Mouse (Mus musculus) heart, embryonic 15.5 days (tissue): ENCODE data around the gene Serpinb13. TPM values are rescaled to one million over a fixed set of nuclear protein-coding genes. Genes with fewer than 3 reads are reported as not detected.
"Not testable (repeated sequence)": the region's sequence is repeated elsewhere in the genome, so short reads cannot be mapped to it uniquely, and the experiment has no call there.

Experiments
- ATAC-seq: fragments of 200-750 bp; cut with Nextera tagmentation; replicated peaks from 2 replicates; pipeline ENCODE4 v1.8.0; 2017; ENCODE audit warnings: low read depth, moderate TSS enrichment; ENCODE audit not compliant: insufficient number of reproducible peaks, insufficient read depth, low FRiP score
- H3K27ac ChIP-seq: fragments of 300-500 bp; sonication (generic); 2 replicates; pipeline ENCODE4 v1.5.1; 2015; ENCODE audit warnings: mild to moderate bottlenecking, inconsistent platforms
- H3K27me3 ChIP-seq: fragments of 300-500 bp; sonication (generic); 2 replicates; pipeline ENCODE4 v1.6.1; 2015; ENCODE audit warnings: inconsistent platforms
- H3K36me3 ChIP-seq: fragments of 300-500 bp; sonication (generic); 2 replicates; pipeline ENCODE4 v1.6.1; 2015; ENCODE audit warnings: mild to moderate bottlenecking, inconsistent platforms
- H3K4me1 ChIP-seq: fragments of 300-500 bp; sonication (generic); replicated peaks from 2 replicates; pipeline ENCODE4 v1.6.1; 2015; ENCODE audit warnings: inconsistent platforms
- H3K4me2 ChIP-seq: fragments of 300-500 bp; sonication (generic); 2 replicates; pipeline ENCODE4 v1.6.1; 2015; ENCODE audit warnings: inconsistent platforms, mild to moderate bottlenecking, moderate library complexity
- H3K4me3 ChIP-seq: fragments of 300-500 bp; sonication (generic); 2 replicates; pipeline ENCODE4 v1.5.1; 2015; ENCODE audit warnings: mild to moderate bottlenecking, inconsistent platforms
- H3K9ac ChIP-seq: fragments of 300-500 bp; sonication (generic); 2 replicates; pipeline ENCODE4 v1.6.1; 2015; ENCODE audit warnings: mild to moderate bottlenecking, inconsistent platforms
- H3K9me3 ChIP-seq: fragments of 300-500 bp; sonication (generic); replicated peaks from 2 replicates; pipeline ENCODE4 v1.6.1; 2016; ENCODE audit warnings: inconsistent platforms
- WGBS: fragments of 180-500 bp; shearing (Covaris S2); methylation state at CpG from one replicate; pipeline ENCODE4 v1.1.7; 2015; ENCODE audit warnings: mixed read lengths; 5-methylcytosine and 5-hydroxymethylcytosine counted together
- polyA plus RNA-seq: library from polyadenylated mRNA; unstranded; fragments of >200 nt; fragmentation: Nextera tagmentation; extraction: Ambion mirVana; gene quantifications from 2 replicates; pipeline ENCODE4 v1.2.1, GENCODE M21; 2015

The Serpinb13 gene
- polyA plus RNA-seq, 1 experiment from 2014 or later: not detected

DNA sequence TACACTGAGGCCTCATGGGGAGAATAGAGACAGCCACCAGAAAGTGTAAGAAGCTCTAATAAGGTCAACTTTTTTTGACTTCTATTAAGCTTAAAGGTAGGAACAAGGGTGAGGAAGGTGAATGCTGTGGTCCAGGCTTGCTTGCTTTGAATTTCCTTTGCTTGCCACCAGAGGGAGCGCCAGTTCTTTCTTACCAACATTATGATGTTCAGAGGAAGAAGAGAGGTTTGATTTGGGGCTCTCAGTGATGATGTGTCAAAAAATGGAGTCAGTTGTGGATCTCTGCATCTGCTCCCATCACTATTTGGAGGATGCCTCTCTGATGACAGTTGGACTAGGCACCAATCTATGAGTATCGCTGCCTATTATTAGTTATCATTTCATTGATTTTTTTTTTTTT is 33.7 kb downstream of the Serpinb13 start:
- Histone ChIP-seq H3K4me3 (no peak overlapping the region), H3K9ac (no peak overlapping the region), H3K36me3 (no peaks in the 10 kb centered on the region), H3K9me3 (no peaks in the 10 kb centered on the region), H3K27me3 (no peaks in the 10 kb centered on the region), H3K4me1 (no peaks in the 10 kb centered on the region), H3K4me2 (no peak overlapping the region), H3K27ac (no peak overlapping the region)
- 42% methylated on average over 2 of the region's 2 CpGs for WGBS
- ATAC-seq: no peak

DNA sequence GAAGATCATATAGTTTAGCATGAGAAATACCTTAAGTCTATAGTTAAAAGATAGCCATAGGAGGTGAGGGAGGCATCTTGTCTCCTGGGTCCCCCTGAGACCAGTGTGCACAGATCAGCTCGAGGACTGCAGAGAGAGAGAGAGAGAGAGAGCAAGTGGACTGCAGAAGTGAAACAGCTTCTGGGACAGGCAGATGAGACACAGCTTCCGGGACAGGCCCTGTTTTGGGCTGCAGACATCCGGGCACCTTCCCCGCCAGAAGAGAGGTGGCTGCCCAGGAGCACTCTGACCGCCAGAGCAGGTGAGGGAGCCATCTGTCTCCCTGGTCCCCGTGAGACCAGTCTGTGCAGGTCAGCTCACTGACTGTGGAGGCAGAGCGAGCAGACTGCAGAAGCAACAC is 34.4 kb downstream of the Serpinb13 start:
- no peak overlapping the region for H3K27ac ChIP-seq
- no peak overlapping the region for H3K4me2 ChIP-seq
- H3K4me3 ChIP-seq: no peak overlapping the region
- H3K36me3 ChIP-seq: no peaks in the 10 kb centered on the region
- no peaks in the 10 kb centered on the region for H3K4me1 ChIP-seq
- H3K9ac ChIP-seq: no peak overlapping the region
- ATAC-seq: no peak
- no peaks in the 10 kb centered on the region for H3K27me3 ChIP-seq
- H3K9me3 ChIP-seq: no peaks in the 10 kb centered on the region
- 76% methylated on average over 7 of the region's 7 CpGs for WGBS

DNA sequence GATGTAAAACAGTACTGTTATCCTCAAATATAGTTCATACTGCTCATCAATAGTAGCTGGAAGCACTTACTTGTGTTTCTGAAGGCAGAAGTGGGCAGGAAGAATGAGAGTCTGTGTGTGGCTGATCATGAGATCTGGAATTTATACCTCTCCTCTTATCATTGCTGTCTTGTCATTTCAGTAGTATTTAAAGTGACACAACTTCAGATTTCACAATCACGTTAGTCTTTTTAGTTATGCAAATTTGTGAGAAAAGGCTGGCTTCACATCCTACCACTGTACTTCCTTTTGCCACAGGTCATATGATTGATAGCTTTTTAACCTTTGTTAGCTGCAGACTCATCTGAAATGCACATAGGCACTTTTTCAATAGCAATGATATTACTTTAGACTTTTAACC is 45.1 kb downstream of the Serpinb13 start:
- H3K27me3 ChIP-seq: no peaks in the 10 kb centered on the region
- no peak overlapping the region for H3K27ac ChIP-seq
- no peaks in the 10 kb centered on the region for H3K36me3 ChIP-seq
- no peaks in the 10 kb centered on the region for H3K4me1 ChIP-seq
- H3K4me3 ChIP-seq: no peak overlapping the region
- no peak overlapping the region for H3K9ac ChIP-seq
- ATAC-seq: no peak
- H3K9me3 ChIP-seq: no peaks in the 10 kb centered on the region
- 28% methylated on average over 1 of the region's 1 CpGs for WGBS
- no peak overlapping the region for H3K4me2 ChIP-seq

DNA sequence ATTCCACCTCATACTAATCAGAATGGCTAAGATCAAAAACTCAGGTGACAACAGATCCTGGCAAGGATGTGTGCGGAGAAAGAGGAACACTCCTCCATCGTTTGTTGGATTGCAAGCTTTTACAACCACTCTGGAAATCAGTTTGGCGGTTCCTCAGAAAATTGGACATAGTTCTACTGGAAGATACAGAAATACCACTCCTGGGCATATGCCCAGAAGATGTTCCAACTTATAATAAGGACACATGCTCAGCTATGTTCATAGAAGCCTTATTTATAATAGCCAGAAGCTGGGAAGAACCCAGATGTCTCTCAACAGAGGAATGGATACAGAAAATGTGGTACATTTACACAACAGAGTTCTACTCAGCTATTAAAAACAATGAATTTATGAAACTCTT is 53.5 kb downstream of the Serpinb13 start:
- not testable (repeated sequence) for ATAC-seq
- WGBS: 82% methylated on average over 3 of the region's 3 CpGs

More for the DNA sequence above, 53.5 kb downstream of the Serpinb13 start:
- H3K4me3 ChIP-seq, H3K4me2 ChIP-seq, H3K27ac ChIP-seq, H3K36me3 ChIP-seq, H3K4me1 ChIP-seq, H3K9ac ChIP-seq, H3K9me3 ChIP-seq, H3K27me3 ChIP-seq: not testable (repeated sequence)

Other genes starting within 250 kb of the Serpinb13 start
- 7.4 and 9.0 TPM in 2 replicates for gene Kdsr, start 221.3 kb upstream of the Serpinb13 start, polyA plus RNA-seq
- 39.3 and 41.1 TPM in 2 replicates for gene Vps4b, start 184.3 kb upstream of the Serpinb13 start, polyA plus RNA-seq
- gene Serpinb5, start 119.8 kb upstream of the Serpinb13 start, polyA plus RNA-seq: 0.11 and 0.37 TPM in 2 replicates
- gene Serpinb12, start 46.5 kb upstream of the Serpinb13 start, polyA plus RNA-seq: 0.37 and 0.82 TPM in 2 replicates
- gene Serpinb3a, start 71.3 kb downstream of the Serpinb13 start, polyA plus RNA-seq: 0.25 TPM in 1 of 2 replicates, not detected in the other
- gene Serpinb3d, start 102.5 kb downstream of the Serpinb13 start, polyA plus RNA-seq: not detected in 2 replicates